ENCODE assay signal across 8 mouse cellular contexts in genomic region chr13:55362453-55363060, GRCm38 (mm10). TPM values are rescaled to one million over a fixed set of nuclear protein-coding genes. Genes with fewer than 3 reads are reported as not detected.
DNase-seq lines count a peak whose midpoint lies in the region; ATAC-seq and TF ChIP-seq lines count a peak whose summit lies in the region.

Gene Lman2, minus strand, starts transcription at chr13:55362783.

- no peaks in the 10 kb centered on the region for H3K9me3 ChIP-seq in E14TG2a.4 (ENCODE audit: low read length)
- H3K9me3 ChIP-seq in forebrain, embryonic 12.5 days: no peaks in the 10 kb centered on the region
- no peaks in the 10 kb centered on the region for H3K9me3 ChIP-seq in heart, postnatal 0 days (replicated peaks; ENCODE audit: control insufficient read depth, low read length)
- H3K9me3 ChIP-seq in liver, embryonic 16.5 days (replicated peaks; ENCODE audit: control insufficient read depth, low read length): no peaks in the 10 kb centered on the region
- no peaks in the 10 kb centered on the region for H3K9me3 ChIP-seq in neural tube, embryonic 13.5 days

- TF ChIP-seq EP300 in heart, postnatal 0 days (IDR thresholded peaks at IDR 0.05; ENCODE audit: low read depth): peak; percentile 38; the same call in 1 of the 2 replicates

- WGBS in forebrain, embryonic 12.5 days: under 1% methylated on average over 34 of the region's 35 CpGs
- under 1% methylated on average over 35 of the region's 35 CpGs for WGBS in heart, postnatal 0 days
- under 1% methylated on average over 35 of the region's 35 CpGs for WGBS in liver, embryonic 16.5 days (ENCODE audit: insufficient replicate concordance)
- under 1% methylated on average over 35 of the region's 35 CpGs for WGBS in neural tube, embryonic 13.5 days

- peak within 1 kb of the TSS; percentile 86 for H3K9ac ChIP-seq in forebrain, embryonic 12.5 days
- H3K9ac ChIP-seq in heart, postnatal 0 days (replicated peaks; ENCODE audit: low read depth, low read length): peak within 1 kb of the TSS; percentile 86
- peak within 1 kb of the TSS; percentile 95 for H3K9ac ChIP-seq in liver, embryonic 16.5 days (ENCODE audit: low read depth, low read length)
- peak within 1 kb of the TSS; percentile 95 for H3K9ac ChIP-seq in neural tube, embryonic 13.5 days

- peak; percentile 93 for DNase-seq in c-Kit-positive CD71-positive TER-119-positive erythroid progenitor cells, embryonic 14.5 days (ENCODE audit: low spot score)
- DNase-seq in heart, postnatal 0 days (ENCODE audit: low spot score): peak; percentile 99
- peak; percentile 94 to 97 for DNase-seq in kidney, postnatal 4 days

- peak within 1 kb of the TSS; percentile 95 for H3K27ac ChIP-seq in forebrain, embryonic 12.5 days
- peak within 1 kb of the TSS; percentile 91 for H3K27ac ChIP-seq in heart, postnatal 0 days (ENCODE audit: low read depth)
- peak within 1 kb of the TSS; percentile 97 for H3K27ac ChIP-seq in liver, embryonic 16.5 days (ENCODE audit: low read length)
- H3K27ac ChIP-seq in neural tube, embryonic 13.5 days (replicated peaks): peak within 1 kb of the TSS; percentile 92
- H3K27ac ChIP-seq in testis, adult 2 months (ENCODE audit: control insufficient read depth, insufficient read depth, low read depth, low read length): peak within 1 kb of the TSS; percentile 98

- TF ChIP-seq CTCF in E14TG2a.4 (conservative IDR thresholded peaks at IDR 0.05; ENCODE audit: low read length): no peak
- no peak for TF ChIP-seq CTCF in heart, postnatal 0 days (IDR thresholded peaks at IDR 0.05; ENCODE audit: low read depth)
- TF ChIP-seq CTCF in testis, adult 2 months (IDR thresholded peaks at IDR 0.05; ENCODE audit: control insufficient read depth, insufficient read depth, insufficient replicate concordance, low read depth, low read length): no peak

- TF ChIP-seq POLR2A in testis, adult 2 months (IDR thresholded peaks at IDR 0.05; ENCODE audit: control insufficient read depth, low read depth, low read length): peak; percentile 51

- H3K4me1 ChIP-seq in E14TG2a.4 (replicated peaks; ENCODE audit: low read depth, low read length): peaks cover 48% of the 10 kb centered on the region
- H3K4me1 ChIP-seq in forebrain, embryonic 12.5 days: peaks cover 28% of the 10 kb centered on the region
- H3K4me1 ChIP-seq in heart, postnatal 0 days (ENCODE audit: control insufficient read depth, insufficient read depth): peaks cover 12% of the 10 kb centered on the region
- peaks cover 30% of the 10 kb centered on the region for H3K4me1 ChIP-seq in liver, embryonic 16.5 days (ENCODE audit: control insufficient read depth, low read depth, low read length)
- peaks cover 36% of the 10 kb centered on the region for H3K4me1 ChIP-seq in neural tube, embryonic 13.5 days (replicated peaks)
- peaks cover 6% of the 10 kb centered on the region for H3K4me1 ChIP-seq in testis, adult 2 months (ENCODE audit: control insufficient read depth, insufficient read depth, low read length)

- no peaks in the 10 kb centered on the region for H3K27me3 ChIP-seq in E14TG2a.4 (ENCODE audit: insufficient read depth, low read length)
- 0 out of 2 replicates have a peak, but pooled peaks cover 3% of the 10 kb centered on the region for H3K27me3 ChIP-seq in forebrain, embryonic 12.5 days
- H3K27me3 ChIP-seq in heart, postnatal 0 days (ENCODE audit: control insufficient read depth, insufficient read depth, low read length): no peaks in the 10 kb centered on the region
- H3K27me3 ChIP-seq in liver, embryonic 16.5 days (ENCODE audit: control insufficient read depth, insufficient read depth, low read depth, low read length): no peaks in the 10 kb centered on the region
- H3K27me3 ChIP-seq in neural tube, embryonic 13.5 days: peaks cover 9% of the 10 kb centered on the region
- no peaks in the 10 kb centered on the region for H3K27me3 ChIP-seq in testis, adult 2 months (ENCODE audit: control insufficient read depth, insufficient read depth, low read length)

- ATAC-seq in forebrain, embryonic 12.5 days (ENCODE audit: low FRiP score): peak; percentile 98
- ATAC-seq in heart, postnatal 0 days (ENCODE audit: insufficient read depth, low read depth): peak; percentile 99
- ATAC-seq in liver, embryonic 16.5 days (ENCODE audit: low read depth): peak; percentile 97
- ATAC-seq in neural tube, embryonic 13.5 days (ENCODE audit: low read depth): peak; percentile 99

- H3K4me3 ChIP-seq in E14TG2a.4 (replicated peaks; ENCODE audit: low read length): peak within 1 kb of the TSS; percentile 99
- H3K4me3 ChIP-seq in forebrain, embryonic 12.5 days (replicated peaks): peak within 1 kb of the TSS; percentile 81
- peak within 1 kb of the TSS; percentile 88 for H3K4me3 ChIP-seq in heart, postnatal 0 days (ENCODE audit: low read depth, low read length)
- H3K4me3 ChIP-seq in liver, embryonic 16.5 days (ENCODE audit: low read depth, low read length): peak within 1 kb of the TSS; percentile 96
- peak within 1 kb of the TSS; percentile 95 for H3K4me3 ChIP-seq in neural tube, embryonic 13.5 days
- peak within 1 kb of the TSS; percentile 98 for H3K4me3 ChIP-seq in testis, adult 2 months (ENCODE audit: control insufficient read depth, low read depth, low read length)

- H3K36me3 ChIP-seq in E14TG2a.4 (ENCODE audit: insufficient read depth, low read length): peaks cover 37% of the 10 kb centered on the region
- H3K36me3 ChIP-seq in forebrain, embryonic 12.5 days (replicated peaks): peaks cover 27% of the 10 kb centered on the region
- H3K36me3 ChIP-seq in heart, postnatal 0 days (replicated peaks; ENCODE audit: control insufficient read depth, insufficient read depth, low read length): peaks cover 25% of the 10 kb centered on the region; the same call in 1 of the 2 replicates
- H3K36me3 ChIP-seq in liver, embryonic 16.5 days (ENCODE audit: control insufficient read depth, insufficient read depth): peaks cover 10% of the 10 kb centered on the region
- peaks cover 29% of the 10 kb centered on the region for H3K36me3 ChIP-seq in neural tube, embryonic 13.5 days
- peaks cover 2% of the 10 kb centered on the region; the same call in 1 of the 2 replicates for H3K36me3 ChIP-seq in testis, adult 2 months (ENCODE audit: control insufficient read depth, insufficient read depth, low read length)

- H3K4me2 ChIP-seq in forebrain, embryonic 12.5 days: peak within 1 kb of the TSS; percentile 86
- peak within 1 kb of the TSS; percentile 80 for H3K4me2 ChIP-seq in heart, postnatal 0 days (ENCODE audit: low read depth, low read length)
- H3K4me2 ChIP-seq in liver, embryonic 16.5 days (ENCODE audit: low read depth, low read length): peak within 1 kb of the TSS; percentile 79
- peak within 1 kb of the TSS; percentile 96 for H3K4me2 ChIP-seq in neural tube, embryonic 13.5 days

RNA-seq across cellular contexts. Expression of gene Lman2, which starts in this region (rescaled TPM):
- polyA plus RNA-seq in forebrain, embryonic 12.5 days (2016; fragmentation: Nextera tagmentation; extraction: Ambion mirVana): 82.7 TPM in 2 replicates
- 89.3 and 100 TPM in 2 replicates for total RNA-seq in heart, postnatal 0 days (2014; rRNA removed; ENCODE audit: low replicate concordance)
- polyA plus RNA-seq in heart, postnatal 0 days (2015; fragmentation: Nextera tagmentation; extraction: Ambion mirVana): 41.3 and 42.4 TPM in 2 replicates
- polyA plus RNA-seq in liver, embryonic 16.5 days (2015; fragmentation: Nextera tagmentation; extraction: Ambion mirVana): 53.3 and 55.5 TPM in 2 replicates
- polyA plus RNA-seq in neural tube, embryonic 13.5 days (2015; fragmentation: Nextera tagmentation; extraction: Ambion mirVana): 56.6 and 59.4 TPM in 2 replicates
- polyA plus RNA-seq in testis, adult 2 months (2012; rRNA removed): 43.7 and 44.8 TPM in 2 replicates

Comparison
In these comparisons a context has a peak if more than half of its experiments do, and no peak if none do; other contexts are left out.
1. Peak in every context shown above with its lines: DNase-seq, ATAC-seq, H3K4me3 ChIP-seq and H3K27ac ChIP-seq.